Mouse (Mus musculus): Measurements from ENCODE around the gene Acd.

DNA sequence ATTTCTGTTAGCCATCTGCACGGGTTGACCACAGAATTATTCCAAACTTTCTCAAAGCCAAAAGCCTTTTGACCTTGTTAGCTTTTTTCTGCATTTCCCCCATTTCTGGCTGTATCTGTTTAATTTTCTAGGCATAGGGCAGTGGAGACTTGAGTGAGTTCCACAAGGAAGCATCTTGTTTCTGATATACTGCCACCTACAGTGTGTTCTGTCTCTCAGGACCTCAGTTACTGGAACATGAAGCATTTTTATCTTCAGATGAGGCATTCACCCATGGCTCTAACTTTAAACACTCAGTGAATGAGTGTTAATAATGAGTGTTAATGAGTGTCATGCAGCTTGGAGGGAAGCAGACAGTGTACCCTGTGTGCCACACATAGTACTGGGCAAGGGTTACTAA lies 23.0 kb downstream of the Acd start:
- no peak for TF ChIP-seq CTCF (IDR thresholded peaks at IDR 0.05; ENCODE audit: insufficient read depth, low read length)
- TF ChIP-seq POLR2A (IDR thresholded peaks at IDR 0.05; ENCODE audit: borderline replicate concordance, extremely low read depth, low read depth, low read length) = no peak

All from lung, adult 2 months (tissue).